Mouse (Mus musculus) liver, embryonic 16.5 days (tissue): ENCODE results near the gene Dapk2. TPM values are rescaled to one million over a fixed set of nuclear protein-coding genes. Genes with fewer than 3 reads are reported as not detected.

ENCODE experiments used
- ATAC-seq: fragments of 200-750 bp; cut with Nextera tagmentation; 2 replicates; pipeline ENCODE4 v1.8.0; 2017; ENCODE audit warnings: low read depth, mild to moderate bottlenecking, moderate number of reproducible peaks, moderate library complexity
- H3K27ac ChIP-seq: fragments of 300-500 bp; sonication (generic); 2 replicates; pipeline ENCODE4 v1.5.1; 2014; ENCODE audit warnings: mild to moderate bottlenecking, low read length
- H3K27me3 ChIP-seq: fragments of 300-500 bp; sonication (generic); 2 replicates; pipeline ENCODE4 v1.6.1; 2014; ENCODE audit warnings: low read depth, low read length, mixed read lengths; ENCODE audit not compliant: control insufficient read depth, insufficient read depth
- H3K36me3 ChIP-seq: fragments of 300-500 bp; sonication (generic); 2 replicates; pipeline ENCODE4 v1.6.1; 2014; ENCODE audit warnings: mild to moderate bottlenecking; ENCODE audit not compliant: control insufficient read depth, insufficient read depth
- H3K4me1 ChIP-seq: fragments of 300-500 bp; sonication (generic); 2 replicates; pipeline ENCODE4 v1.6.1; 2014; ENCODE audit warnings: low read depth, low read length, mixed read lengths; ENCODE audit not compliant: control insufficient read depth
- H3K4me2 ChIP-seq: fragments of 300-500 bp; sonication (generic); 2 replicates; pipeline ENCODE4 v1.6.1; 2014; ENCODE audit warnings: low read depth, low read length, mixed read lengths
- H3K4me3 ChIP-seq: fragments of 300-500 bp; sonication (generic); 2 replicates; pipeline ENCODE4 v1.5.1; 2014; ENCODE audit warnings: low read depth, mild to moderate bottlenecking, low read length
- H3K9ac ChIP-seq: fragments of 300-500 bp; sonication (generic); 2 replicates; pipeline ENCODE4 v1.6.1; 2014; ENCODE audit warnings: low read depth, low read length
- H3K9me3 ChIP-seq: fragments of 300-500 bp; sonication (generic); replicated peaks from 2 replicates; pipeline ENCODE4 v1.6.1; 2016; ENCODE audit warnings: low read length; ENCODE audit not compliant: control insufficient read depth
- WGBS: fragments of 180-500 bp; shearing (Covaris S2); extraction: QIAGEN DNeasy Blood & Tissue Kit; methylation state at CpG from one replicate; pipeline ENCODE4 v1.1.7; 2014; ENCODE audit not compliant: insufficient replicate concordance; 5-methylcytosine and 5-hydroxymethylcytosine counted together
- polyA plus RNA-seq: library from polyadenylated mRNA; unstranded; fragments of >200 nt; fragmentation: Nextera tagmentation; extraction: Ambion mirVana; gene quantifications from 2 replicates; pipeline ENCODE4 v1.2.1, GENCODE M21; 2015

Gene Dapk2
- polyA plus RNA-seq, 1 experiment from 2014 or later: 33.7 TPM

DNA sequence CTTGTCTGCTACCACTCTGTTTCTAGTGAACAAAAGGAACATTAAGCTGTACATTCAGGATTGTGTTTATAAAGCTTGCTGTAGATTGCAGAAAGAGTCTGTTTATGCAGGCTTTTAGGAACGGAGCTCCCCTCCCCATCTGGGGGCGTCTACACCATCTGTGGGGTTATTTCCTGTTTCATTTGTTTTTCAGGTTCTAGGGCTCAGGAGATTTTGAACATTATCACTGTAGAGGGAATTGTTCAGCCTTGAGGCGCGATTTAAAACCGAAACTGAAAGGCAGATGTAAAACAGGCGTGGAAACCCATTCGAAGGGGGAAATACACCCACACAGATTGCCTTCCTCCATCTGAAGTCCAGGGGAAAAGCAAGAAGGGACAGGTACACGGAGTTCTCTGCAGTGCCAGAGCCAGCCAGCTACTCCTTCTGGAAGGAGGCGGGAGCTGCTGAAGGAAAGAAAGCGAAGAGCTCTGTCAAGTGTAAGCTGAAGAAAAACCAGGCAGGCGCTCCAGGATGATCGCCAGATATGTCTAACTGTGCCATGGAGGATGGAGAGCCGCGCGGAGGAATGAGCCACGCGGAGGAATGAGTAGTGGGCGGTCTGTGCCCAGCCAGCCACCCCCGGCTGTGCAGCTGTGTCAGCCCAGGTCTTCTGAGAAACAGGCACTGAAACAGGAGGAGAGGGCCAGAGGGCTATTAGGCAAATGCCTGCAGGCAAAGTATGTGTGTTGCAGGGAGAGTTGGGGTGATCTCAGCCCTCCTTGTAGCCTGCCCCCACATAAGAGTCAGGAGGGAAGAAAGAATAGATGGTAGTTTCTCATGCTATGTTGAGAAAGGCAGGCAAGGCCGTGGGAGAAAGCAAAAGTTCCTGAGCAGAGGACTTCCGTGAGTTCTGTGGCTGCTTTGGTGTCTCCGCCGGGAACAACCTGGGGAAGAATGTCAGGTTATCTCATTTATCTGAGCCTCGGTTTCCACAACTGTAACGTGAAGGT is 147.4 kb downstream of the Dapk2 start:
- Histone ChIP-seq H3K4me1 (peaks cover 14% of the 10 kb centered on the region), H3K4me3 (peak overlapping the region; percentile 55), H3K9me3 (no peaks in the 10 kb centered on the region), H3K27me3 (no peaks in the 10 kb centered on the region), H3K9ac (peak overlapping the region; percentile 30), H3K36me3 (no peaks in the 10 kb centered on the region), H3K27ac (no peak overlapping the region), H3K4me2 (peak overlapping the region; percentile 79)
- WGBS: 33% methylated on average over 25 of the region's 25 CpGs
- no peak for ATAC-seq

DNA sequence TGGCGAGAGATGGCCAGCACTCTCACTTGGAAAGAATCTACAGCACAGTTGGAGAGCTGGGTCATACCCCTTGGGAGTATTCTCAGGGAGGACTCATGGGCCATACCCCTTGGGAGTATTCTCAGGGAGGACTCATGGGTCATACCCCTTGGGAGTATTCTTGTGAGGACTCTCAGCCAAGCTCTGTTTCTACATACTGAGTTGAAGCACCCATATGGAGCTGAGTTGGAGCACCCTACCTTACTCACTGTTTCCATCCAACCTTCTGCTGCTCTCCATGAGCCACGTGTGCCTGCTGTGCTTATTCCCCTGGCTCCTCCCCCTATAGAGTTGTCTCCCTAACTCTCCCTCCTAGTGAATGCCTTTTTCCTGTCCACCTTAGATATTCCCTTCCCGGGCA is 148.4 kb downstream of the Dapk2 start:
- H3K27me3 ChIP-seq: no peaks in the 10 kb centered on the region
- H3K9ac ChIP-seq: no peak overlapping the region
- WGBS: 66% methylated on average over 3 of the region's 3 CpGs
- ATAC-seq: no peak
- H3K4me3 ChIP-seq: no peak overlapping the region
- no peaks in the 10 kb centered on the region for H3K36me3 ChIP-seq
- H3K4me1 ChIP-seq: peaks cover 14% of the 10 kb centered on the region
- H3K27ac ChIP-seq: no peak overlapping the region
- H3K9me3 ChIP-seq: no peaks in the 10 kb centered on the region
- no peak overlapping the region for H3K4me2 ChIP-seq

DNA sequence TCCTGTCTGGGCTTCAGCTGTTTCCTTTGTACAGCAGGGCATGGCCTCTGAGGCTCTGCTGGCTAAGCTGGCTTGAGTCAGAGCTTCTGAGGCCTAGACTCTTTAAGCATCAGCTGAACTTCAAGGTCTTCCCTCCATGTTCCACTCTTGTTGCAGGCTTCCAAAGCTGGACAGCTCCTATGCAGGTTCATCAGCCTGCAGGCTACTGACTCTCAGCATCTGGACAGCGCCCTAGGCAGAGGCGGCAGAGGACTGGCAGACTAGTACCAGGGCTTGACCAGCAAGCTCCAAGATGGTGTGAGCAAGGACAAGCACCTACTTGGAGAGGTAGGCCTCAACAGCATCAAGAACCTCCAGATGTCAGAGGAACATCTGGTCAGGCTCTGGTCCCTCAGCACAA is 149.3 kb downstream of the Dapk2 start:
- Histone ChIP-seq H3K4me1 (peaks cover 14% of the 10 kb centered on the region), H3K36me3 (no peaks in the 10 kb centered on the region), H3K4me2 (no peak overlapping the region), H3K4me3 (no peak overlapping the region), H3K9ac (no peak overlapping the region), H3K9me3 (no peaks in the 10 kb centered on the region), H3K27ac (no peak overlapping the region), H3K27me3 (no peaks in the 10 kb centered on the region)
- ATAC-seq: no peak
- WGBS: 16% methylated on average over 2 of the region's 2 CpGs

DNA sequence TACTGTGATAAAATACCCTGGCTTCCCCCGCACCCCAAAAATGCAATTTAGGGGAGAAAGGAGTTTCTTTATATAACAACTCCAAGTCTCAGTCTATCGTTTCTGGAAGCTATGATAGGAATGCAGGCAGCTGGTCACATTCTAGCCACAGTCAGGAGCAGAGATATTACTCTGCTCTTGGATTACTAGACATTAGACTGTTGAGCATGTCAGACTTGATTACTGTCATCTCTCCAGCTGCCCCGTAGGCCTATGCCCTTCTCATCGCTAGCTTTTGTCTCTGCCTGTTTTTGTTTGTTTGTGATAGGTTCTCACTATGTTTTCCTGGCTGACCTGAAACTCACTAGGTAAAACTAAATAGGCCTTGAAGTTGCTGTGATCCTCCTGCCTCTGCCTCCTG is 150.7 kb downstream of the Dapk2 start:
- no peak overlapping the region for H3K27ac ChIP-seq
- peaks cover 14% of the 10 kb centered on the region for H3K4me1 ChIP-seq
- no peak for ATAC-seq
- H3K36me3 ChIP-seq: no peaks in the 10 kb centered on the region
- H3K4me2 ChIP-seq: no peak overlapping the region
- no peak overlapping the region for H3K4me3 ChIP-seq
- no peak overlapping the region for H3K9ac ChIP-seq
- H3K27me3 ChIP-seq: no peaks in the 10 kb centered on the region
- H3K9me3 ChIP-seq: no peaks in the 10 kb centered on the region
- 73% methylated on average over 4 of the region's 4 CpGs for WGBS

DNA sequence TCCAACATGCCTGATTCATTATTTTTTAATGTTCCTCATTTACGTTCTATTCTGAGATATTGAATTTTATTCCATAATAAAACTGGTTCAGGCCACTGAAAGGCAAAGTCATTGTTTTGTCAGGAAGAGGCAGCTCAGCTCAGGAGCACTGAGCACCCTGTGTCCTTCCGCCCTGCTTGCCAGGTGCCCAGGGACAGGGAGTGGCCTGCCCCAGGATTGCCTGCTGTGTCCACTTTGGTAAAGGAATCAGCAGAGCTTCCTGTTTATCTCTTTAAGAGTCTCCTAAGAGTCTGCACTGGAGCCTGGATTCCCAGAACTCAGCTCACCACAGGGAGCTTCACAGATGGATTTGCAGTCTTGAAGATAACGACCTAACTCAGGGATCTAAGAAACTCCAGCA is 153.4 kb downstream of the Dapk2 start:
- Histone ChIP-seq H3K27me3 (no peaks in the 10 kb centered on the region), H3K4me2 (no peak overlapping the region), H3K9ac (no peak overlapping the region), H3K36me3 (no peaks in the 10 kb centered on the region), H3K27ac (no peak overlapping the region), H3K4me3 (no peak overlapping the region), H3K9me3 (no peaks in the 10 kb centered on the region), H3K4me1 (no peaks in the 10 kb centered on the region)
- WGBS: 49% methylated on average over 3 of the region's 3 CpGs
- no peak for ATAC-seq

DNA sequence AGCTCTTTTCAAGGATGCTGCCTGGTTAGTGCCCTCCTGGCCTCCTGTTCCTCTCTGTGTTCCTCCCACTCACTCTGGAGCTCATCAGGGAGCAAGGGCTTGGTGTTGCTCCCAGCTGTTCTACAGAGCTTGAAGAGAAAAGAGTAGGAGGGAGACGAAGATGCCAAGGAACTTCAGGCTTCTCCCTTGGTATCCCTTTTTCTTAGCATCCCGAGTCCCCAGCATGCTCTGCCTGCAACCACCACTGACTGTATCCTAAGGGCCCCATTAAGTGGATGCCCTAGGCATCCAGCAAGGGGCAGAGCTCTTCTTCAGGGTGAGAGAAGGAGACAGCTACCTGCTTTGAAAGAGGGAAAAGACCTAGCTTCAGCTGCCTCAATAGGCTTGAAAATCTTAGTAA is 158.6 kb downstream of the Dapk2 start:
- ATAC-seq: no peak
- H3K27ac ChIP-seq: no peak overlapping the region
- no peak overlapping the region for H3K4me2 ChIP-seq
- whole genome bisulfite sequencing: 41% methylated on average over 2 of the region's 2 CpGs
- H3K9ac ChIP-seq: no peak overlapping the region
- no peaks in the 10 kb centered on the region for H3K9me3 ChIP-seq
- H3K4me1 ChIP-seq: no peaks in the 10 kb centered on the region
- no peak overlapping the region for H3K4me3 ChIP-seq
- H3K36me3 ChIP-seq: no peaks in the 10 kb centered on the region
- H3K27me3 ChIP-seq: no peaks in the 10 kb centered on the region

Other genes with a start within 250 kb of the Dapk2 start
- 9.8 and 11.6 TPM in 2 replicates for gene Trip4, start 249.4 kb upstream of the Dapk2 start, polyA plus RNA-seq
- 3.5 and 3.7 TPM in 2 replicates for gene Csnk1g1, start 249.3 kb upstream of the Dapk2 start, polyA plus RNA-seq
- gene Ppib, start 98.0 kb upstream of the Dapk2 start, polyA plus RNA-seq: 412 and 425 TPM in 2 replicates
- 30.5 and 31.3 TPM in 2 replicates for gene Snx22, start 88.5 kb upstream of the Dapk2 start, polyA plus RNA-seq
- gene Snx1, start 31.6 kb upstream of the Dapk2 start, polyA plus RNA-seq: 59.6 and 63.8 TPM in 2 replicates
- 110 and 129 TPM in 2 replicates for gene Ciao2a, start 31.6 kb upstream of the Dapk2 start, polyA plus RNA-seq
- 29.2 and 30.6 TPM in 2 replicates for gene Herc1, start 192.2 kb downstream of the Dapk2 start, polyA plus RNA-seq